In genomic region chr5:73129871-73130270, GRCm38 (mm10) we compare ENCODE assay signal across 10 mouse cellular contexts.
DNase-seq lines count a peak whose midpoint lies in the region; ATAC-seq and TF ChIP-seq lines count a peak whose summit lies in the region.
"Had no signal": no experiment of that assay in that cellular context is flagged by ENCODE, and none has a peak within 500 bp of the region (broad histone marks: within the 10 kb centered on the region; RNA-seq: fewer than 3 reads in every experiment).

No protein-coding gene starts in this region.

- ATAC-seq in forebrain, embryonic 13.5 days: peak; percentile 79
- ATAC-seq in forebrain, embryonic 11.5 days (replicated peaks; ENCODE audit: low FRiP score): no peak
- ATAC-seq in hindbrain, embryonic 12.5 days (ENCODE audit: low FRiP score): peak; percentile 78
- peak; percentile 76 for ATAC-seq in lung, embryonic 16.5 days (ENCODE audit: low read depth)

- no peaks in the 10 kb centered on the region for H3K9me3 ChIP-seq in forebrain, embryonic 13.5 days (replicated peaks)
- H3K9me3 ChIP-seq in forebrain, embryonic 11.5 days (ENCODE audit: control insufficient read depth, low read length): no peaks in the 10 kb centered on the region
- H3K9me3 ChIP-seq in MEL (replicated peaks; ENCODE audit: insufficient read depth, low read length): no peaks in the 10 kb centered on the region
- H3K9me3 ChIP-seq in hindbrain, embryonic 12.5 days (replicated peaks): no peaks in the 10 kb centered on the region
- H3K9me3 ChIP-seq in lung, embryonic 16.5 days (ENCODE audit: control insufficient read depth, low read length): no peaks in the 10 kb centered on the region
- H3K9me3 ChIP-seq: liver, embryonic 15.5 days had no signal

- no peak for DNase-seq in forebrain, embryonic 11.5 days (ENCODE audit: low spot score)
- peak; percentile 88 for DNase-seq in MEL (ENCODE audit: low read depth, low spot score)
- DNase-seq in ovary, postnatal 14 days (ENCODE audit: low spot score): no peak
- no peak for DNase-seq in embryo, embryonic 10.5 days (ENCODE audit: low spot score)
- DNase-seq in gastrocnemius, postnatal 14 days: no peak
- DNase-seq: gastrocnemius, postnatal 10 days had no signal

- TF ChIP-seq EP300 in MEL (IDR thresholded peaks at IDR 0.05; ENCODE audit: low read depth in 1 of 2, low read length in 2 of 2): 0 out of 4 replicates have a peak, but pooled peaks of 1 of the 2 experiments have one; percentile 14

- H3K27me3 ChIP-seq in forebrain, embryonic 13.5 days: no peaks in the 10 kb centered on the region
- no peaks in the 10 kb centered on the region for H3K27me3 ChIP-seq in forebrain, embryonic 11.5 days (ENCODE audit: control insufficient read depth, insufficient read depth, low read length)
- H3K27me3 ChIP-seq in MEL (ENCODE audit: control insufficient read depth in 1 of 2, insufficient read depth in 2 of 2, low read length in 2 of 2): no peaks in the 10 kb centered on the region
- H3K27me3 ChIP-seq in hindbrain, embryonic 12.5 days: no peaks in the 10 kb centered on the region
- no peaks in the 10 kb centered on the region for H3K27me3 ChIP-seq in lung, embryonic 16.5 days (ENCODE audit: control insufficient read depth, insufficient read depth, low read depth, low read length)
- H3K27me3 ChIP-seq: liver, embryonic 15.5 days had no signal

- no peak overlapping the region for H3K4me3 ChIP-seq in forebrain, embryonic 13.5 days
- no peak overlapping the region for H3K4me3 ChIP-seq in forebrain, embryonic 11.5 days (ENCODE audit: low read depth, low read length)
- no peak overlapping the region for H3K4me3 ChIP-seq in MEL (ENCODE audit: control insufficient read depth in 1 of 2, insufficient read depth in 1 of 2, low read depth in 2 of 2, low read length in 2 of 2)
- H3K4me3 ChIP-seq in hindbrain, embryonic 12.5 days: no peak overlapping the region
- no peak overlapping the region for H3K4me3 ChIP-seq in lung, embryonic 16.5 days (ENCODE audit: low read length)
- H3K4me3 ChIP-seq: liver, embryonic 15.5 days had no signal

- 16% methylated on average over 5 of the region's 5 CpGs for WGBS in forebrain, embryonic 13.5 days
- 55% methylated on average over 5 of the region's 5 CpGs for WGBS in forebrain, embryonic 11.5 days
- WGBS in hindbrain, embryonic 12.5 days: 53% methylated on average over 5 of the region's 5 CpGs
- 61% methylated on average over 5 of the region's 5 CpGs for WGBS in lung, embryonic 16.5 days

- TF ChIP-seq RAD21 in MEL (IDR thresholded peaks at IDR 0.05; ENCODE audit: low read depth, low read length): no peak

- no peaks in the 10 kb centered on the region for H3K79me2 ChIP-seq in MEL (ENCODE audit: control insufficient read depth, insufficient read depth, low read length, poor library complexity)

- peaks cover 9% of the 10 kb centered on the region for H3K4me1 ChIP-seq in forebrain, embryonic 13.5 days
- no peaks in the 10 kb centered on the region for H3K4me1 ChIP-seq in forebrain, embryonic 11.5 days (replicated peaks; ENCODE audit: control insufficient read depth, insufficient read depth, low read length)
- H3K4me1 ChIP-seq in MEL (ENCODE audit: control insufficient read depth in 1 of 2, insufficient read depth in 2 of 2, low read length in 2 of 2): peaks cover 0 to 14% of the 10 kb centered on the region in 2 experiments; a peak in 3 of 4 replicates
- H3K4me1 ChIP-seq in hindbrain, embryonic 12.5 days: peaks cover 3% of the 10 kb centered on the region; the same call in 1 of the 2 replicates
- no peaks in the 10 kb centered on the region for H3K4me1 ChIP-seq in lung, embryonic 16.5 days (replicated peaks; ENCODE audit: control insufficient read depth, insufficient read depth, low read length)

- H3K36me3 ChIP-seq in forebrain, embryonic 13.5 days (ENCODE audit: poor library complexity, severe bottlenecking): peaks cover 13% of the 10 kb centered on the region; the same call in 1 of the 2 replicates
- H3K36me3 ChIP-seq in forebrain, embryonic 11.5 days (ENCODE audit: control insufficient read depth, insufficient read depth, low read length): no peaks in the 10 kb centered on the region
- H3K36me3 ChIP-seq in MEL (ENCODE audit: control insufficient read depth in 1 of 2, insufficient read depth in 2 of 2, low read length in 2 of 2): peaks cover 3 to 11% of the 10 kb centered on the region in 2 experiments
- H3K36me3 ChIP-seq in hindbrain, embryonic 12.5 days: peaks cover 6% of the 10 kb centered on the region; the same call in 1 of the 2 replicates
- no peaks in the 10 kb centered on the region for H3K36me3 ChIP-seq in lung, embryonic 16.5 days (ENCODE audit: control insufficient read depth, insufficient read depth, low read length)

- TF ChIP-seq POLR2A in MEL (IDR thresholded peaks at IDR 0.05; ENCODE audit: control insufficient read depth in 1 of 2, insufficient read depth in 1 of 2, low read depth in 1 of 2, low read length in 2 of 2, poor library complexity in 1 of 2): no peak

- intact Hi-C loops in gastrocnemius, postnatal 14 days (cut with DNase I; ENCODE audit: low total_unique reads): loop anchor here (10.0 kb wide), 1 partner anchor 145 kb away; no protein-coding TSS in a partner anchor

- H3K9ac ChIP-seq in forebrain, embryonic 13.5 days: no peak overlapping the region
- H3K9ac ChIP-seq in forebrain, embryonic 11.5 days (ENCODE audit: low read length): no peak overlapping the region
- H3K9ac ChIP-seq in MEL (ENCODE audit: control insufficient read depth, low read depth, low read length, poor library complexity, severe bottlenecking): no peak overlapping the region
- no peak overlapping the region for H3K9ac ChIP-seq in hindbrain, embryonic 12.5 days
- no peak overlapping the region for H3K9ac ChIP-seq in lung, embryonic 16.5 days (ENCODE audit: low read length)
- H3K9ac ChIP-seq: liver, embryonic 15.5 days had no signal

- no peak overlapping the region for H3K4me2 ChIP-seq in forebrain, embryonic 13.5 days
- no peak overlapping the region for H3K4me2 ChIP-seq in forebrain, embryonic 11.5 days (ENCODE audit: low read depth, low read length, severe bottlenecking)
- no peak overlapping the region for H3K4me2 ChIP-seq in hindbrain, embryonic 12.5 days (replicated peaks)
- H3K4me2 ChIP-seq in lung, embryonic 16.5 days (ENCODE audit: low read depth, low read length): no peak overlapping the region
- H3K4me2 ChIP-seq: liver, embryonic 15.5 days had no signal

- no peak for TF ChIP-seq CTCF in MEL (IDR thresholded peaks at IDR 0.05 in 2 of 3, conservative IDR thresholded peaks at IDR 0.05 in 1 of 3; ENCODE audit: control insufficient read depth in 1 of 3, insufficient read depth in 1 of 3, low read depth in 2 of 3, low read length in 3 of 3, poor library complexity in 1 of 3, severe bottlenecking in 1 of 3)

- H3K27ac ChIP-seq in forebrain, embryonic 13.5 days: peak overlapping the region; percentile 51
- no peak overlapping the region for H3K27ac ChIP-seq in forebrain, embryonic 11.5 days (ENCODE audit: low read depth, low read length)
- H3K27ac ChIP-seq in MEL (ENCODE audit: control insufficient read depth, low read depth, low read length): no peak overlapping the region
- H3K27ac ChIP-seq in hindbrain, embryonic 12.5 days: 0 out of 2 replicates have a peak overlapping the region, but pooled peaks have one; percentile 30
- H3K27ac ChIP-seq in lung, embryonic 16.5 days (ENCODE audit: low read length): no peak overlapping the region
- H3K27ac ChIP-seq: liver, embryonic 15.5 days had no signal

TF ChIP-seq in MEL, 35 proteins besides CTCF, POLR2A, EP300 and RAD21 (continues in another document):
- TF ChIP-seq NRF1 (IDR thresholded peaks at IDR 0.05; ENCODE audit: insufficient read depth, low read depth, low read length, poor library complexity, severe bottlenecking): no peak
- no peak for TF ChIP-seq JUND (IDR thresholded peaks at IDR 0.05; ENCODE audit: low read depth, low read length)
- no peak for TF ChIP-seq TBP (IDR thresholded peaks at IDR 0.05; ENCODE audit: low read depth, low read length)
- no peak; the same call in 1 of the 2 replicates for TF ChIP-seq MAFK (IDR thresholded peaks at IDR 0.05; ENCODE audit: borderline replicate concordance, low read depth, low read length)
- no peak for TF ChIP-seq NELFE (IDR thresholded peaks at IDR 0.05; ENCODE audit: low read depth, low read length)
- no peak for TF ChIP-seq MEF2A (IDR thresholded peaks at IDR 0.05; ENCODE audit: extremely low read depth, insufficient replicate concordance, low read depth, low read length, poor library complexity, severe bottlenecking)
- peak; percentile 75 for TF ChIP-seq USF1 (IDR thresholded peaks at IDR 0.05; ENCODE audit: low read depth, low read length)
- TF ChIP-seq MAX (IDR thresholded peaks at IDR 0.05; ENCODE audit: low read length): no peak
- peak; percentile 80 for TF ChIP-seq MXI1 (IDR thresholded peaks at IDR 0.05; ENCODE audit: low read depth, low read length)
- no peak for TF ChIP-seq MAZ (IDR thresholded peaks at IDR 0.05; ENCODE audit: low read depth, low read length)
- no peak for TF ChIP-seq POLR2AphosphoS5 (IDR thresholded peaks at IDR 0.05; ENCODE audit: borderline replicate concordance, low read depth, low read length)
- no peak for TF ChIP-seq ZNF384 (IDR thresholded peaks at IDR 0.05; ENCODE audit: low read depth, low read length)
- TF ChIP-seq E2F4 (IDR thresholded peaks at IDR 0.05; ENCODE audit: borderline replicate concordance, low read depth, low read length): no peak
- TF ChIP-seq ELF1 (IDR thresholded peaks at IDR 0.05; ENCODE audit: low read depth, low read length): no peak; the same call in 1 of the 2 replicates
- no peak for TF ChIP-seq MYB (IDR thresholded peaks at IDR 0.05; ENCODE audit: low read depth, low read length)
- no peak for TF ChIP-seq SMC3 (IDR thresholded peaks at IDR 0.05; ENCODE audit: low read depth, low read length)
- no peak for TF ChIP-seq GABPA (IDR thresholded peaks at IDR 0.05; ENCODE audit: low read depth, low read length)
- peak; percentile 79 for TF ChIP-seq GATA1 (IDR thresholded peaks at IDR 0.05; ENCODE audit: low read depth, low read length)
- TF ChIP-seq SIN3A (IDR thresholded peaks at IDR 0.05; ENCODE audit: low read length): peak; percentile 96
- no peak for TF ChIP-seq USF2 (IDR thresholded peaks at IDR 0.05; ENCODE audit: borderline replicate concordance in 1 of 2, insufficient read depth in 1 of 2, low read depth in 1 of 2, low read length in 2 of 2)
- TF ChIP-seq MYC (IDR thresholded peaks at IDR 0.05; ENCODE audit: low read depth, low read length): no peak
- no peak for TF ChIP-seq UBTF (IDR thresholded peaks at IDR 0.05; ENCODE audit: borderline replicate concordance, insufficient read depth, low read depth, low read length)
- no peak for TF ChIP-seq POLR2AphosphoS2 (IDR thresholded peaks at IDR 0.05; ENCODE audit: low read length)
- no peak for TF ChIP-seq CHD2 (IDR thresholded peaks at IDR 0.05; ENCODE audit: low read length)
- no peak for TF ChIP-seq HCFC1 (IDR thresholded peaks at IDR 0.05; ENCODE audit: low read depth, low read length)
- TF ChIP-seq TCF12 (IDR thresholded peaks at IDR 0.05; ENCODE audit: low read depth, low read length): 0 out of 2 replicates have a peak, but pooled peaks have one; percentile 4
- no peak for TF ChIP-seq ZKSCAN1 (IDR thresholded peaks at IDR 0.05; ENCODE audit: low read depth, low read length)

Comparison
In these comparisons a context has a peak if more than half of its experiments do, and no peak if none do; other contexts are left out.
1. H3K27ac ChIP-seq: peak in forebrain, embryonic 13.5 days (single experiment) and hindbrain, embryonic 12.5 days (single experiment); none in forebrain, embryonic 11.5 days (single experiment), MEL (single experiment) and lung, embryonic 16.5 days (single experiment).